Mouse (Mus musculus): ENCODE results near the gene Fbxo7. TPM values are rescaled to one million over a fixed set of nuclear protein-coding genes. Genes with fewer than 3 reads are reported as not detected.
A peak's percentile ranks its signal among the peaks of the same experiment; 100 is the strongest.
"Not testable (repeated sequence)": the region's sequence is repeated elsewhere in the genome, so short reads cannot be mapped to it uniquely, and the experiment has no call there.

Fbxo7 gene
- polyA plus RNA-seq, 1 experiment from 2014 or later = 19.0 TPM

DNA sequence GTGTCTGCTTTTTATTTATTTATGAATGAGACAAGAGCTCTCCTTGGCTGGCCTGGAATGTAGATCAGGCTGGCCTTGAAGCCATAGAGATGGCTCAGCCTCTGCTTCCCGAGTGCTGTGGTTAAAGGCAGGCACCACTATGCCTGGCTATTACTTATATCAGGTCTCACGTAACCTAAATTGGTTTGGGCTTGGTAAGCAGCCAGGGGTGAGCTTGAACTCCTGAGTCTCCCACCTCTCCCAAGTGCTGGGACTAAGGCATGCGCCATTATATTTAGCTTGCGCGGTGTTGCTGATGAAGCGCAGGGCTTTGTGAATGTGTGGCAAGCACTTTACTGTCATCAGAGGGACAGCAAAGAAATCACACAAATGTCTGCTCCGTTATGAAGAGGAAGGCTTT, 4.0 kb upstream of the Fbxo7 start:
- ATAC-seq (ENCODE audit: low FRiP score) = no peak
- no peak overlapping the region for H3K4me2 ChIP-seq (replicated peaks)
- no peak overlapping the region for H3K9ac ChIP-seq
- no peaks in the 10 kb centered on the region for H3K9me3 ChIP-seq (replicated peaks)
- WGBS = 96% methylated on average over 7 of the region's 7 CpGs
- no peak overlapping the region for H3K4me3 ChIP-seq
- H3K27me3 ChIP-seq = no peaks in the 10 kb centered on the region
- no peaks in the 10 kb centered on the region for H3K36me3 ChIP-seq
- H3K27ac ChIP-seq = no peak overlapping the region
- H3K4me1 ChIP-seq = peaks cover 6% of the 10 kb centered on the region

GRCm38 (mm10) chr10:86018813-86019212, 3.0 kb upstream of the Fbxo7 start:
- Histone ChIP-seq H3K36me3 (no peaks in the 10 kb centered on the region), H3K4me2 (replicated peaks) (no peak overlapping the region), H3K27me3 (no peaks in the 10 kb centered on the region), H3K4me3 (no peak overlapping the region), H3K9me3 (replicated peaks) (no peaks in the 10 kb centered on the region), H3K9ac (no peak overlapping the region), H3K27ac (no peak overlapping the region), H3K4me1 (peaks cover 6% of the 10 kb centered on the region)
- WGBS = 38% methylated on average over 5 of the region's 5 CpGs
- ATAC-seq (ENCODE audit: low FRiP score) = no peak

DNA sequence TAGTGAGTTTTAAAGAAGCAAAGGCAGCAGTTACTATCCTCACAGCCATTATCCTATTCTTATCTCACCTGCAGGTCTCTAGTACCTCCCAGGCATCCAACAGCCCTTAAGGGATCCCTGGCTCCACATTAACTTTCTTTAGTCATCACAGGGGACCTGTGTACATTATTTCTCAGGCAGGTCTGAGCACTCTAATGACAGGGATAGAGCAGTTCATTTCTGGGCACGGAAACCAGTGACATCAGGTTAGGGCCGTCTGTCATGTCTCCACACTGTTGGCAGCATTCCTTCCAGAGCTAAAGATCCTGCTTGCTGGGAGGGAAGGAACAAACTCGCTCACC, 394 bp upstream of the Fbxo7 start:
- Histone ChIP-seq H3K4me1 (peaks cover 6% of the 10 kb centered on the region), H3K9me3 (replicated peaks) (no peaks in the 10 kb centered on the region), H3K9ac (no peak overlapping the region; the same call in 1 of the 2 replicates), H3K27ac (no peak overlapping the region), H3K4me2 (replicated peaks) (peak overlapping the region; percentile 69), H3K27me3 (no peaks in the 10 kb centered on the region), H3K36me3 (no peaks in the 10 kb centered on the region), H3K4me3 (peak overlapping the region; percentile 82; the same call in 1 of the 2 replicates)
- 2% methylated on average over 3 of the region's 3 CpGs for WGBS
- ATAC-seq (ENCODE audit: low FRiP score) = no peak; the same call in 1 of the 2 replicates

DNA sequence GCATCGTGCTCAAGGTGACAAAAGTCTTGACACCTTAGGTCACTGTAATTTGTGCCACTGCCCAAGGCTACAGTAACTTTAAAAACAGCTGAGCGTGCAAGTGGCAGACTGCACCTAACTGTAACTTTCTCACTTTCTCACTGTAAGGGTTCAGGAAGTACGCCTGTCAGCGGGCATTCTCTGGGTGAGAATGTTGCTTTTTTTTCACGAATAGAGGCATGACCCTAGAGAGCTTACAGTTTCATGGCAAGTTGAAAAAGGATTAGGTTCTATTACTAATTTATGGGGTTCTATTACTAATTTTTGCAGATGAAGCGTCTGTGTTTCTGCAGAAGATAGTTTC, 673 bp downstream of the Fbxo7 start:
- no peaks in the 10 kb centered on the region for H3K36me3 ChIP-seq
- H3K27me3 ChIP-seq = no peaks in the 10 kb centered on the region
- H3K9me3 ChIP-seq (replicated peaks) = no peaks in the 10 kb centered on the region
- 9% methylated on average over 6 of the region's 6 CpGs for WGBS
- H3K9ac ChIP-seq = peak overlapping the region; percentile 76
- peak overlapping the region; percentile 69 for H3K4me2 ChIP-seq (replicated peaks)
- ATAC-seq (ENCODE audit: low FRiP score) = peak; percentile 32
- peaks cover 6% of the 10 kb centered on the region for H3K4me1 ChIP-seq
- no peak overlapping the region for H3K27ac ChIP-seq
- H3K4me3 ChIP-seq = peak overlapping the region; percentile 82

- H3K9me3 ChIP-seq (replicated peaks) = no peaks in the 10 kb centered on the region
- ATAC-seq (ENCODE audit: low FRiP score) = no peak
- no peaks in the 10 kb centered on the region for H3K36me3 ChIP-seq
- H3K27me3 ChIP-seq = no peaks in the 10 kb centered on the region
- H3K27ac ChIP-seq = no peak overlapping the region
- H3K4me1 ChIP-seq = peaks cover 6% of the 10 kb centered on the region
- no peak overlapping the region for H3K4me3 ChIP-seq
- H3K9ac ChIP-seq = no peak overlapping the region
- peak overlapping the region; percentile 69; the same call in 1 of the 2 replicates for H3K4me2 ChIP-seq (replicated peaks)
Measured at GRCm38 (mm10) chr10:86023149-86023548, 1.4 kb downstream of the Fbxo7 start.

DNA sequence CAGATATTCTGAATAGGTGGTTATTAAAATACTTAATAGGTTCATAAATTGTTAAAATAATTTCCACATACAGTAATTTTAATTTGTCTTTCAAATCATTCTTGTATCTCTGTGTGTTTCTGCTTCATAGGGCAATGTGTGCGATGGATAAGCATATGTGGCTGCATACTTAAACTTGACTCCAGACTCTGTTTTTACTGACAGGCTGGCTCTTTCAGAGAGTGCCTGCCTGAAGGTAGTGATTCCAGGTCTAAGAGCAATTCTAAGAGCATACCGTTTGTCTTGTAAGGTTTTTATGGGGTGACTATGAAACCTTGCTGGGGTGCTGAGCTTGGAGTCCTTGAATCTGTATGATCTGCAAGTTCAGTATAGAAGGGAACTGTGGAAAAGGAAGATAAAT, 4.1 kb downstream of the Fbxo7 start:
- no peaks in the 10 kb centered on the region for H3K27me3 ChIP-seq
- no peak for ATAC-seq (ENCODE audit: low FRiP score)
- H3K36me3 ChIP-seq = no peaks in the 10 kb centered on the region
- no peak overlapping the region for H3K4me3 ChIP-seq
- H3K27ac ChIP-seq = no peak overlapping the region
- no peak overlapping the region for H3K4me2 ChIP-seq (replicated peaks)
- no peaks in the 10 kb centered on the region for H3K9me3 ChIP-seq (replicated peaks)
- H3K4me1 ChIP-seq = peaks cover 6% of the 10 kb centered on the region
- 92% methylated on average over 2 of the region's 2 CpGs for WGBS
- no peak overlapping the region for H3K9ac ChIP-seq

DNA sequence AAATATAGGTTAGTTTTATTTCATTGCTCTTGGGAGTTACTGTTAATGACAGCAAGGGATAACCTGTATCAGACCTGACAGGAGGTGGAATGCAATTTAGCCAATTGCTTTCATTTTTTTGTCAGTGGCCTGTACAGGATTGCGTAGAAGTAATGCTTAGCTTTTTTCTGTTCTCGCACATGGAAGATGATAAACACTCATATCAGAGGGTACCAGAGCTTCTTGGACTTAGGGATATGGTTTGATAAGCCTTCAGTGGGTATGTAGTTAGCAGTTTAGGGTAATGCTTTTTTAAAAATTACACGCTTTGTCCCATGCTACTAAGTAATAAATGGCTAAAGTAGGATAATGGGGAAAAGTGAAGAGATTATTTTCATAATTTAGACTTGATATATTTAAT, 4.6 kb downstream of the Fbxo7 start:
- Histone ChIP-seq H3K27me3 (no peaks in the 10 kb centered on the region), H3K4me1 (peaks cover 5% of the 10 kb centered on the region), H3K36me3 (0 out of 2 replicates have a peak, but pooled peaks cover 3% of the 10 kb centered on the region), H3K9ac (no peak overlapping the region), H3K9me3 (replicated peaks) (no peaks in the 10 kb centered on the region), H3K4me3 (no peak overlapping the region), H3K4me2 (replicated peaks) (no peak overlapping the region), H3K27ac (no peak overlapping the region)
- ATAC-seq (ENCODE audit: low FRiP score) = no peak
- WGBS = 88% methylated on average over 3 of the region's 3 CpGs

GRCm38 (mm10) chr10:86026807-86027206, 5.0 kb downstream of the Fbxo7 start:
- 75% methylated on average over 1 of the region's 1 CpGs for WGBS
- ATAC-seq (ENCODE audit: low FRiP score); H3K9ac ChIP-seq; H3K27me3 ChIP-seq; H3K36me3 ChIP-seq; H3K4me3 ChIP-seq; H3K9me3 ChIP-seq (replicated peaks); H3K4me2 ChIP-seq (replicated peaks); H3K27ac ChIP-seq; H3K4me1 ChIP-seq: not testable (repeated sequence)

- Histone ChIP-seq H3K4me2 (replicated peaks) (no peak overlapping the region), H3K36me3 (0 out of 2 replicates have a peak, but pooled peaks cover 3% of the 10 kb centered on the region), H3K4me3 (no peak overlapping the region), H3K9ac (no peak overlapping the region), H3K27me3 (no peaks in the 10 kb centered on the region), H3K9me3 (replicated peaks) (no peaks in the 10 kb centered on the region), H3K27ac (no peak overlapping the region), H3K4me1 (no peaks in the 10 kb centered on the region; the same call in 1 of the 2 replicates)
- WGBS = 92% methylated on average over 7 of the region's 7 CpGs
- ATAC-seq (ENCODE audit: low FRiP score) = no peak
Measured at GRCm38 (mm10) chr10:86030743-86031142, 9.0 kb downstream of the Fbxo7 start.

GRCm38 (mm10) chr10:86032517-86032916, 10.7 kb downstream of the Fbxo7 start:
- H3K27me3 ChIP-seq = no peaks in the 10 kb centered on the region
- H3K9me3 ChIP-seq (replicated peaks) = no peaks in the 10 kb centered on the region
- no peaks in the 10 kb centered on the region; the same call in 1 of the 2 replicates for H3K4me1 ChIP-seq
- 0 out of 2 replicates have a peak, but pooled peaks cover 3% of the 10 kb centered on the region for H3K36me3 ChIP-seq
- 74% methylated on average over 3 of the region's 3 CpGs for WGBS
- no peak overlapping the region for H3K27ac ChIP-seq
- H3K9ac ChIP-seq = no peak overlapping the region
- no peak overlapping the region for H3K4me3 ChIP-seq
- H3K4me2 ChIP-seq (replicated peaks) = no peak overlapping the region
- ATAC-seq (ENCODE audit: low FRiP score) = no peak

GRCm38 (mm10) chr10:86034007-86034728, 12.4 kb downstream of the Fbxo7 start:
- WGBS = 88% methylated on average over 2 of the region's 2 CpGs
- no peak overlapping the region for H3K4me2 ChIP-seq (replicated peaks)
- no peak overlapping the region for H3K27ac ChIP-seq

GRCm38 (mm10) chr10:86043651-86044050, 21.9 kb downstream of the Fbxo7 start:
- no peaks in the 10 kb centered on the region for H3K9me3 ChIP-seq (replicated peaks)
- WGBS = 81% methylated on average over 4 of the region's 4 CpGs
- no peak overlapping the region for H3K4me2 ChIP-seq (replicated peaks)
- no peaks in the 10 kb centered on the region for H3K36me3 ChIP-seq
- H3K4me1 ChIP-seq = no peaks in the 10 kb centered on the region
- no peak overlapping the region for H3K9ac ChIP-seq
- H3K27ac ChIP-seq = no peak overlapping the region
- no peak overlapping the region for H3K4me3 ChIP-seq
- H3K27me3 ChIP-seq = no peaks in the 10 kb centered on the region
- ATAC-seq (ENCODE audit: low FRiP score) = no peak

More at GRCm38 (mm10) chr10:86034007-86034728, 12.4 kb downstream of the Fbxo7 start:
- no peak for ATAC-seq (ENCODE audit: low FRiP score)
- Histone ChIP-seq H3K9ac (no peak overlapping the region), H3K36me3 (0 out of 2 replicates have a peak, but pooled peaks cover 3% of the 10 kb centered on the region), H3K4me1 (no peaks in the 10 kb centered on the region; the same call in 1 of the 2 replicates), H3K9me3 (replicated peaks) (no peaks in the 10 kb centered on the region), H3K27me3 (no peaks in the 10 kb centered on the region), H3K4me3 (no peak overlapping the region)

DNA sequence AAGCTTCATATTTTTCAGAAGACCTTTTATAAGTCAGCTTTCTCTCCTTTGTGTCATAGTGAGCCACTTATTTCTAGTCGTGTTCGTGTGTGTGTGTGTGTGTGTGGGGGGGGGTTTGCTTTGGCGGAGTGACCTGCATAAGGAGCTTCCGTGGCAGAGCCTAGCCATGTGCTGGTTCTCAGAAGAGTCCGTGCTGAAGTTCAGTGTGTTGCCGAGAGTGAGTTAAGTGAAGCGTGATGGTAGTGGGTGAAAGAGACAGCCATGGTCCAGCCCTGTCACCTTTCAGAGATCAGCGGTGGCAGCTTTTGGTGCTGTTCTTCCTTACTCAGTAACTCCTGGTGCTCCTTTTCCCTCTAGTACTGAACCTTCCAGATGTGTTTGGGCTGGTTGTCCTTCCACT, 22.3 kb downstream of the Fbxo7 start:
- WGBS = 79% methylated on average over 8 of the region's 8 CpGs
- ATAC-seq (ENCODE audit: low FRiP score) = no peak
- H3K27ac ChIP-seq = no peak overlapping the region
- H3K27me3 ChIP-seq = no peaks in the 10 kb centered on the region
- no peaks in the 10 kb centered on the region for H3K36me3 ChIP-seq
- no peak overlapping the region for H3K4me3 ChIP-seq
- H3K4me1 ChIP-seq = no peaks in the 10 kb centered on the region
- no peak overlapping the region for H3K4me2 ChIP-seq (replicated peaks)
- no peaks in the 10 kb centered on the region for H3K9me3 ChIP-seq (replicated peaks)
- no peak overlapping the region for H3K9ac ChIP-seq

Data from hindbrain, embryonic 12.5 days (tissue).